Mouse (Mus musculus) limb, embryonic 14.5 days (tissue): ENCODE data around the gene Slc12a5. TPM values are rescaled to one million over a fixed set of nuclear protein-coding genes. Genes with fewer than 3 reads are reported as not detected.

Experiments used
- ATAC-seq: fragments of 200-750 bp; cut with Nextera tagmentation; 2 replicates; pipeline ENCODE4 v1.8.0; 2017; ENCODE audit warnings: low read depth, moderate number of reproducible peaks, moderate TSS enrichment; ENCODE audit not compliant: low FRiP score
- DNase-seq: peaks from one replicate; pipeline ENCODE4 v3.0.0-alpha.2; 2015; ENCODE audit warnings: low spot score
- H3K27ac ChIP-seq: fragments of 300-500 bp; sonication (generic); replicated peaks from 2 replicates; pipeline ENCODE4 v1.5.1; 2014; ENCODE audit warnings: low read depth, mild to moderate bottlenecking, low read length, moderate library complexity, mixed read lengths
- H3K27me3 ChIP-seq: fragments of 300-500 bp; sonication (generic); 2 replicates; pipeline ENCODE4 v1.6.1; 2014; ENCODE audit warnings: low read length, mixed read lengths; ENCODE audit not compliant: control insufficient read depth, insufficient read depth
- H3K36me3 ChIP-seq: fragments of 300-500 bp; sonication (generic); 2 replicates; pipeline ENCODE4 v1.6.1; 2014; ENCODE audit warnings: mild to moderate bottlenecking, low read length, moderate library complexity, mixed read lengths; ENCODE audit not compliant: control insufficient read depth, insufficient read depth
- H3K4me1 ChIP-seq: fragments of 300-500 bp; sonication (generic); 2 replicates; pipeline ENCODE4 v1.6.1; 2014; ENCODE audit warnings: antibody characterized with exemption, low read length, mixed read lengths; ENCODE audit not compliant: control insufficient read depth, insufficient read depth
- H3K4me2 ChIP-seq: fragments of 300-500 bp; sonication (generic); replicated peaks from 2 replicates; pipeline ENCODE4 v1.6.1; 2014; ENCODE audit warnings: low read depth, mild to moderate bottlenecking, low read length, moderate library complexity; ENCODE audit not compliant: severe bottlenecking
- H3K4me3 ChIP-seq: fragments of 300-500 bp; sonication (generic); replicated peaks from 2 replicates; pipeline ENCODE4 v1.5.1; 2014; ENCODE audit warnings: low read length
- H3K9ac ChIP-seq: fragments of 300-500 bp; sonication (generic); 2 replicates; pipeline ENCODE4 v1.6.1; 2014; ENCODE audit warnings: mild to moderate bottlenecking, low read depth, low read length, moderate library complexity; ENCODE audit not compliant: severe bottlenecking
- H3K9me3 ChIP-seq: fragments of 300-500 bp; sonication (generic); 2 replicates; pipeline ENCODE4 v1.6.1; 2016; ENCODE audit warnings: low read length; ENCODE audit not compliant: control insufficient read depth
- POLR2A ChIP-seq: fragments of 200-500 bp; IDR thresholded peaks from 2 replicates; pipeline ENCODE4 v1.8.0; 2012; ENCODE audit warnings: inconsistent platforms, mild to moderate bottlenecking, moderate library complexity, borderline replicate concordance; ENCODE audit not compliant: insufficient read depth, insufficient read length; ENCODE audit errors: extremely low read depth
- WGBS: fragments of 180-500 bp; shearing (Covaris S2); extraction: QIAGEN DNeasy Blood & Tissue Kit; methylation state at CpG from one replicate; pipeline ENCODE4 v1.1.7; 2014; 5-methylcytosine and 5-hydroxymethylcytosine counted together
- polyA plus RNA-seq, 2 experiments: library from polyadenylated mRNA; depleted of rRNA in 1 of 2; stranded (reverse) in 1 of 2; unstranded in 1 of 2; fragments of >200 nt; fragmentation: Nextera tagmentation in 1 of 2; extraction: Ambion mirVana in 1 of 2; gene quantifications; 2 replicates each; pipeline versions ENCODE4 v1.2.1 to v1.2.3; 2012 to 2014

Slc12a5 gene
- polyA plus RNA-seq, 2 experiments = 0.72 to 6.9 TPM

GRCm38 (mm10) chr2:165007986-165008385, 47.4 kb downstream of the Slc12a5 start:
- H3K4me2 ChIP-seq = no peak overlapping the region
- H3K4me3 ChIP-seq = no peak overlapping the region
- no peak overlapping the region for H3K9ac ChIP-seq
- 100% methylated on average over 1 of the region's 1 CpGs for WGBS
- H3K4me1 ChIP-seq = no peaks in the 10 kb centered on the region
- no peak for TF ChIP-seq POLR2A
- H3K36me3 ChIP-seq = peaks cover 96% of the 10 kb centered on the region
- ATAC-seq (no peak), DNase-seq (no peak)
- no peaks in the 10 kb centered on the region for H3K27me3 ChIP-seq
- H3K9me3 ChIP-seq = no peaks in the 10 kb centered on the region
- no peak overlapping the region for H3K27ac ChIP-seq

GRCm38 (mm10) chr2:165009161-165009560, 48.6 kb downstream of the Slc12a5 start:
- Histone ChIP-seq H3K9me3 (no peaks in the 10 kb centered on the region), H3K4me1 (no peaks in the 10 kb centered on the region), H3K36me3 (peaks cover 89% of the 10 kb centered on the region), H3K4me3 (no peak overlapping the region), H3K9ac (no peak overlapping the region), H3K4me2 (no peak overlapping the region), H3K27ac (no peak overlapping the region), H3K27me3 (no peaks in the 10 kb centered on the region)
- WGBS = 96% methylated on average over 14 of the region's 14 CpGs
- no peak for ATAC-seq
- no peak for DNase-seq
- no peak for TF ChIP-seq POLR2A

GRCm38 (mm10) chr2:165009581-165009980, 49.0 kb downstream of the Slc12a5 start:
- TF ChIP-seq POLR2A = no peak

GRCm38 (mm10) chr2:165010351-165010750, 49.7 kb downstream of the Slc12a5 start:
- Histone ChIP-seq H3K4me1 (no peaks in the 10 kb centered on the region), H3K27ac (no peak overlapping the region), H3K4me3 (no peak overlapping the region), H3K27me3 (no peaks in the 10 kb centered on the region), H3K4me2 (no peak overlapping the region), H3K9me3 (no peaks in the 10 kb centered on the region), H3K9ac (no peak overlapping the region), H3K36me3 (peaks cover 79% of the 10 kb centered on the region)
- DNase-seq (no peak), ATAC-seq (no peak)
- no peak for TF ChIP-seq POLR2A
- 82% methylated on average over 10 of the region's 10 CpGs for WGBS

More at GRCm38 (mm10) chr2:165009581-165009980, 49.0 kb downstream of the Slc12a5 start:
- H3K4me2 ChIP-seq = no peak overlapping the region
- WGBS = 91% methylated on average over 2 of the region's 2 CpGs
- DNase-seq = no peak
- H3K4me1 ChIP-seq = no peaks in the 10 kb centered on the region
- ATAC-seq = no peak
- no peaks in the 10 kb centered on the region for H3K27me3 ChIP-seq
- peaks cover 85% of the 10 kb centered on the region for H3K36me3 ChIP-seq
- no peak overlapping the region for H3K9ac ChIP-seq
- H3K27ac ChIP-seq = no peak overlapping the region
- H3K4me3 ChIP-seq = no peak overlapping the region
- H3K9me3 ChIP-seq = no peaks in the 10 kb centered on the region

- no peak overlapping the region for H3K27ac ChIP-seq
- no peak overlapping the region for H3K4me3 ChIP-seq
- H3K27me3 ChIP-seq = no peaks in the 10 kb centered on the region
- H3K4me2 ChIP-seq = no peak overlapping the region
- TF ChIP-seq POLR2A = no peak
- no peak for DNase-seq
- no peaks in the 10 kb centered on the region for H3K9me3 ChIP-seq
- ATAC-seq = no peak
- 97% methylated on average over 5 of the region's 5 CpGs for WGBS
- peaks cover 47% of the 10 kb centered on the region for H3K36me3 ChIP-seq
- H3K9ac ChIP-seq = no peak overlapping the region
- no peaks in the 10 kb centered on the region for H3K4me1 ChIP-seq
Measured at GRCm38 (mm10) chr2:165014935-165015334, 54.3 kb downstream of the Slc12a5 start.

GRCm38 (mm10) chr2:165020490-165020889, 59.9 kb downstream of the Slc12a5 start:
- H3K27me3 ChIP-seq = no peaks in the 10 kb centered on the region
- H3K4me2 ChIP-seq = no peak overlapping the region
- TF ChIP-seq POLR2A = no peak
- peaks cover 29% of the 10 kb centered on the region for H3K36me3 ChIP-seq
- H3K4me1 ChIP-seq = no peaks in the 10 kb centered on the region
- H3K4me3 ChIP-seq = no peak overlapping the region
- H3K27ac ChIP-seq = no peak overlapping the region
- no peak for ATAC-seq
- 97% methylated on average over 3 of the region's 3 CpGs for WGBS
- no peak for DNase-seq
- H3K9me3 ChIP-seq = no peaks in the 10 kb centered on the region
- no peak overlapping the region for H3K9ac ChIP-seq
